Comparison of ENCODE assay signal across 1 mouse cellular context in genomic region chr12:83988483-83988882, GRCm38 (mm10).
TF ChIP-seq lines count a peak whose summit lies in the region.

No protein-coding gene starts in this region.

TF ChIP-seq in MEL, 35 proteins besides CTCF, POLR2A, EP300 and RAD21:
- TF ChIP-seq MAX (IDR thresholded peaks at IDR 0.05; ENCODE audit: low read length) (no peak), GATA1 (IDR thresholded peaks at IDR 0.05; ENCODE audit: low read depth, low read length) (no peak), RCOR1 (IDR thresholded peaks at IDR 0.05; ENCODE audit: low read depth, low read length) (no peak), NELFE (IDR thresholded peaks at IDR 0.05; ENCODE audit: low read depth, low read length) (no peak), SIN3A (IDR thresholded peaks at IDR 0.05; ENCODE audit: low read length) (no peak), USF2 (IDR thresholded peaks at IDR 0.05; ENCODE audit: borderline replicate concordance in 1 of 2, insufficient read depth in 1 of 2, low read depth in 1 of 2, low read length in 2 of 2) (no peak), TCF12 (IDR thresholded peaks at IDR 0.05; ENCODE audit: low read depth, low read length) (no peak)
TF ChIP-seq in MEL: peak in this region for 0.
